Mouse (Mus musculus) liver, embryonic 15.5 days (tissue): ENCODE results near the gene Vgll4. TPM values are rescaled to one million over a fixed set of nuclear protein-coding genes. Genes with fewer than 3 reads are reported as not detected.

ENCODE experiments used
- ATAC-seq: fragments of 200-750 bp; cut with Nextera tagmentation; 2 replicates; pipeline ENCODE4 v1.8.0; 2017; ENCODE audit warnings: moderate number of reproducible peaks, mild to moderate bottlenecking, moderate library complexity; ENCODE audit not compliant: insufficient read depth
- H3K27ac ChIP-seq: fragments of 300-500 bp; sonication (generic); replicated peaks from 2 replicates; pipeline ENCODE4 v1.5.1; 2015; ENCODE audit warnings: mild to moderate bottlenecking, inconsistent platforms
- H3K27me3 ChIP-seq: fragments of 300-500 bp; sonication (generic); 2 replicates; pipeline ENCODE4 v1.6.1; 2015; ENCODE audit warnings: mild to moderate bottlenecking, inconsistent platforms
- H3K36me3 ChIP-seq: fragments of 300-500 bp; sonication (generic); replicated peaks from 2 replicates; pipeline ENCODE4 v1.6.1; 2015; ENCODE audit warnings: moderate library complexity, mild to moderate bottlenecking, inconsistent platforms
- H3K4me1 ChIP-seq: fragments of 300-500 bp; sonication (generic); replicated peaks from 2 replicates; pipeline ENCODE4 v1.6.1; 2015; ENCODE audit warnings: inconsistent platforms
- H3K4me2 ChIP-seq: fragments of 300-500 bp; sonication (generic); 2 replicates; pipeline ENCODE4 v1.6.1; 2015; ENCODE audit warnings: moderate library complexity, mild to moderate bottlenecking, inconsistent platforms
- H3K4me3 ChIP-seq: fragments of 300-500 bp; sonication (generic); replicated peaks from 2 replicates; pipeline ENCODE4 v1.5.1; 2015; ENCODE audit warnings: mild to moderate bottlenecking, inconsistent platforms
- H3K9ac ChIP-seq: fragments of 300-500 bp; sonication (generic); 2 replicates; pipeline ENCODE4 v1.6.1; 2015; ENCODE audit warnings: moderate library complexity, mild to moderate bottlenecking, inconsistent platforms
- H3K9me3 ChIP-seq: fragments of 300-500 bp; sonication (generic); replicated peaks from 2 replicates; pipeline ENCODE4 v1.6.1; 2016; ENCODE audit warnings: inconsistent platforms
- WGBS: fragments of 180-500 bp; shearing (Covaris S2); methylation state at CpG from one replicate; pipeline ENCODE4 v1.1.7; 2015; ENCODE audit warnings: mixed read lengths; ENCODE audit not compliant: insufficient replicate concordance; 5-methylcytosine and 5-hydroxymethylcytosine counted together
- polyA plus RNA-seq: library from polyadenylated mRNA; unstranded; fragments of >200 nt; fragmentation: Nextera tagmentation; extraction: Ambion mirVana; gene quantifications from 2 replicates; pipeline ENCODE4 v1.2.1, GENCODE M21; 2015

The Vgll4 gene
- polyA plus RNA-seq, 1 experiment from 2014 or later: 11.5 TPM

DNA sequence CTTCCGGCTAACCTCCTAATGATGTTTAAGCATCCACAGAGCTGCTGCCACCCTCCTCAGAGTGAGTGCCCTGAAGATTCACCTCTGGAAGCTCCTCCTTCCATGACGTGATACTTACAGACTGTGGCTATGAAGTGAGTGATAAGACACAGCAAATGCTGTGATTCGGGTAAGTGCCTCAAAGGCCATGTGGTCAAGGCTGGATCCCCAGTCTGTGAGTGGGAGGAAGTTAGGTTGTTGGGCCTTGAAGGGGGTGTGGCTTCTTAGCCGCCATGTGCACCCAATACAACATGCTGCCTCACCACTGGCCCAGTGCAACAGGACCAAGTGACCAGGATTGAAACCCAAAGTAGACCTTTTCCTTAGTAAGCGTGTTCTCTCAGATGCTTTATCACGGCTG is 65.6 kb downstream of the Vgll4 start:
- Histone ChIP-seq H3K27ac (no peak overlapping the region), H3K4me3 (no peak overlapping the region), H3K36me3 (no peaks in the 10 kb centered on the region; the same call in 1 of the 2 replicates), H3K4me2 (no peak overlapping the region), H3K4me1 (peaks cover 87% of the 10 kb centered on the region), H3K9me3 (no peaks in the 10 kb centered on the region), H3K9ac (no peak overlapping the region), H3K27me3 (no peaks in the 10 kb centered on the region)
- WGBS: 37% methylated on average over 6 of the region's 6 CpGs
- ATAC-seq: no peak

- H3K4me3 ChIP-seq: no peak overlapping the region; the same call in 1 of the 2 replicates
- H3K36me3 ChIP-seq: no peaks in the 10 kb centered on the region; the same call in 1 of the 2 replicates
- no peaks in the 10 kb centered on the region for H3K27me3 ChIP-seq
- peak overlapping the region; percentile 67 for H3K4me2 ChIP-seq
- WGBS: 19% methylated on average over 4 of the region's 4 CpGs
- H3K27ac ChIP-seq: peak overlapping the region; percentile 87
- no peak; the same call in 1 of the 2 replicates for ATAC-seq
- H3K4me1 ChIP-seq: peaks cover 77% of the 10 kb centered on the region
- H3K9ac ChIP-seq: no peak overlapping the region
- no peaks in the 10 kb centered on the region for H3K9me3 ChIP-seq
These were observed 67.9 kb downstream of the Vgll4 start for GRCm38 (mm10) chr6:114901921-114902320.

GRCm38 (mm10) chr6:114901321-114901824 is 68.4 kb downstream of the Vgll4 start:
- Histone ChIP-seq H3K4me2 (peak overlapping the region; percentile 67), H3K27me3 (no peaks in the 10 kb centered on the region), H3K9ac (peak overlapping the region; percentile 39), H3K4me1 (peaks cover 77% of the 10 kb centered on the region), H3K4me3 (peak overlapping the region; percentile 27), H3K9me3 (no peaks in the 10 kb centered on the region), H3K36me3 (no peaks in the 10 kb centered on the region; the same call in 1 of the 2 replicates), H3K27ac (peak overlapping the region; percentile 87)
- peak; percentile 90 for ATAC-seq
- 5% methylated on average over 12 of the region's 12 CpGs for WGBS

DNA sequence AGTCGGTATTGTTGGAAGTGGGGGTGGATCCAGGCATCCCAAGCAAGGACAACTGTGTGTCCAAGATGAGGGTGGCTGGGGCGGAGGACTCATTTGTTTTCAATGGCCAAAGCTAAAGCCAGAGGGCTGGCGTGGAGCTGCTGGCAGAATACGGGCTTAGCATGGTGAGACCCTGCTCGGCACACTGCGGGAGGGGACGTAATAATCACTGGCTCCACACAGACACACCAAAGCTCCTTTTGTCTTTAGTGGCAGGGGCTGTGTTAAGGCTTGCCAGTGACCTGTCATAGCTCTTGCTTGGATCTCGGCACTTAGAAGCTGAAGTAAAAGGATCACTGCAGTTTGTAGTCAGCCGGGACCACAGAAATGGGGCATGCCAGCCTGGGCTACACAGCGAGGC is 69.6 kb downstream of the Vgll4 start:
- Histone ChIP-seq H3K27me3 (no peaks in the 10 kb centered on the region), H3K4me1 (peaks cover 65% of the 10 kb centered on the region), H3K4me2 (peak overlapping the region; percentile 67; the same call in 1 of the 2 replicates), H3K36me3 (no peaks in the 10 kb centered on the region; the same call in 1 of the 2 replicates), H3K9me3 (no peaks in the 10 kb centered on the region), H3K4me3 (no peak overlapping the region), H3K9ac (no peak overlapping the region), H3K27ac (peak overlapping the region; percentile 87; the same call in 1 of the 2 replicates)
- 67% methylated on average over 10 of the region's 10 CpGs for WGBS
- ATAC-seq: no peak

DNA sequence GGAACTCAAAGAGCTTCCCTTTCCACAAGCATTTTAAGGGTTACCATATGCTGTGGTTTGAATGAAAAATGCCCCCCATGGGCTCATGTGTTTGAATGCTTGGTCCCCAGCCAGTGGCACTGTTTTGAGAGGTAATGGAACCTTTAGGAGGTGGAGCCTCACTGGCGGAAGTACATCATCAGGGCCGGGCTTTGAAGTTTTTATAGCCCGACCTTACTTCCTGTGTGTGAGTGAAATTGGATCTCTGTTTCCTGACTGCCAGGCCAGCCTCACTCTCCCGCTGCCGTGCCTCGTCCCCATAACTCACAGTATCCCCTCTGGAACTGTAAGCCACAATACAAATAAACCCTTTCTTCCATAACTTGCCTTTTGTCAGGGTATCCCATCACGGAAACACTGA is 70.1 kb downstream of the Vgll4 start:
- Histone ChIP-seq H3K9me3 (no peaks in the 10 kb centered on the region), H3K27ac (0 out of 2 replicates have a peak overlapping the region, but pooled peaks have one; percentile 3), H3K4me1 (peaks cover 64% of the 10 kb centered on the region), H3K4me2 (0 out of 2 replicates have a peak overlapping the region, but pooled peaks have one; percentile 67), H3K4me3 (no peak overlapping the region), H3K36me3 (no peaks in the 10 kb centered on the region; the same call in 1 of the 2 replicates), H3K9ac (no peak overlapping the region), H3K27me3 (no peaks in the 10 kb centered on the region)
- 47% methylated on average over 7 of the region's 7 CpGs for WGBS
- no peak for ATAC-seq

- ATAC-seq: no peak
These were observed 70.8 kb downstream of the Vgll4 start for GRCm38 (mm10) chr6:114898949-114899348.

GRCm38 (mm10) chr6:114896281-114896680 is 73.5 kb downstream of the Vgll4 start:
- Histone ChIP-seq H3K4me1 (peaks cover 62% of the 10 kb centered on the region), H3K9me3 (no peaks in the 10 kb centered on the region)

More at GRCm38 (mm10) chr6:114898949-114899348, 70.8 kb downstream of the Vgll4 start:
- peaks cover 64% of the 10 kb centered on the region for H3K4me1 ChIP-seq
- 0 out of 2 replicates have a peak overlapping the region, but pooled peaks have one; percentile 3 for H3K27ac ChIP-seq
- H3K4me3 ChIP-seq: no peak overlapping the region
- no peak overlapping the region for H3K9ac ChIP-seq
- H3K36me3 ChIP-seq: no peaks in the 10 kb centered on the region; the same call in 1 of the 2 replicates
- no peaks in the 10 kb centered on the region for H3K27me3 ChIP-seq
- no peak overlapping the region for H3K4me2 ChIP-seq
- no peaks in the 10 kb centered on the region for H3K9me3 ChIP-seq
- WGBS: 48% methylated on average over 4 of the region's 4 CpGs

GRCm38 (mm10) chr6:114895191-114895590 is 74.6 kb downstream of the Vgll4 start:
- H3K9me3 ChIP-seq: no peaks in the 10 kb centered on the region
- no peak overlapping the region for H3K9ac ChIP-seq
- WGBS: 77% methylated on average over 7 of the region's 7 CpGs
- no peak overlapping the region for H3K27ac ChIP-seq
- no peak for ATAC-seq
- H3K36me3 ChIP-seq: no peaks in the 10 kb centered on the region; the same call in 1 of the 2 replicates
- H3K27me3 ChIP-seq: no peaks in the 10 kb centered on the region
- H3K4me2 ChIP-seq: no peak overlapping the region
- H3K4me1 ChIP-seq: peaks cover 62% of the 10 kb centered on the region
- H3K4me3 ChIP-seq: no peak overlapping the region

More at GRCm38 (mm10) chr6:114896281-114896680, 73.5 kb downstream of the Vgll4 start:
- 68% methylated on average over 2 of the region's 2 CpGs for WGBS
- ATAC-seq: no peak
- H3K27ac ChIP-seq: no peak overlapping the region
- H3K36me3 ChIP-seq: no peaks in the 10 kb centered on the region; the same call in 1 of the 2 replicates
- H3K27me3 ChIP-seq: no peaks in the 10 kb centered on the region
- H3K9ac ChIP-seq: no peak overlapping the region
- H3K4me3 ChIP-seq: no peak overlapping the region
- no peak overlapping the region for H3K4me2 ChIP-seq

GRCm38 (mm10) chr6:114894548-114895106 is 75.2 kb downstream of the Vgll4 start:
- Histone ChIP-seq H3K36me3 (no peaks in the 10 kb centered on the region; the same call in 1 of the 2 replicates), H3K4me1 (peaks cover 59% of the 10 kb centered on the region), H3K27me3 (no peaks in the 10 kb centered on the region), H3K9ac (no peak overlapping the region), H3K27ac (peak overlapping the region; percentile 70), H3K4me3 (no peak overlapping the region), H3K4me2 (peak overlapping the region; percentile 43), H3K9me3 (no peaks in the 10 kb centered on the region)
- 25% methylated on average over 4 of the region's 4 CpGs for WGBS
- ATAC-seq: peak; percentile 39

DNA sequence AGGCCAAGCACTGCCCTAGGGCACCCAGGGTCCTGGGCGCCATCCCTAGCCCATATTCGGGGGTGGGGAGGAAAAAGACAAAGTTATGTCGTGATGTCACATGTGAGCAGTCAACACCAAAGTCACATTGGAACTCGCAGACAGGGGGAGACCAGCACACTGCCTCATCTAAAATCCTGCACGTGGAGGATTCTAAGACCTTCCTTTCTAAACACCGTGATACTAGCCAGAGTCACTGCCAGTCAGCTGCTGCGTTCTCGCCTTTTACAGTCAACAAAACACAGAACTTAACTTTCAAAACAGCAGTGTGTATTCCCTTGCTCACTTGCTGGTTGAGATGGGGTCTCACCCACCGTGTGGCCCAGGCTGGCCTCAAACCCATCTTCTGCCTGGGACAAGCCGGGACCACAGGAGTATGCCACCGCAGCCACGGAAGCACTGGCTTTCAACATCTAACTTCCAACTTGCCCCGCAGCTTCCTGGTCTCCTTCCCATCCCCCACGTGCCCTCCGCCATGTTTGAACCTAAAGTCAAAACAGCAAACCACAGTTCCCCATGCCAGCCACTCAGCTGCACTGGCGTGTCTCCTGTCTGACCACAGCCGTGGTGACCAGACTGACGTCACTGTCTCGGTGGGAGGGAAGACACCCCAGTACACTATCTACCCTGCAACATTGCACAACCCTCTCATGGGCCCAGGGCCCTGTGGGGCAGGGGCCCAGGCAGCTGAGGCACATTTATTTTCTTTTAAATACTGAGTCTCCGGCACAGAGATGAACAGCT is 76.2 kb downstream of the Vgll4 start:
- no peaks in the 10 kb centered on the region for H3K27me3 ChIP-seq
- H3K4me2 ChIP-seq: peak overlapping the region; percentile 43
- peaks cover 59% of the 10 kb centered on the region for H3K4me1 ChIP-seq
- WGBS: 26% methylated on average over 20 of the region's 20 CpGs
- H3K4me3 ChIP-seq: no peak overlapping the region
- peak; percentile 81 for ATAC-seq
- no peaks in the 10 kb centered on the region for H3K9me3 ChIP-seq
- H3K9ac ChIP-seq: peak overlapping the region; percentile 8; the same call in 1 of the 2 replicates
- peaks cover 2% of the 10 kb centered on the region; the same call in 1 of the 2 replicates for H3K36me3 ChIP-seq
- peak overlapping the region; percentile 70 for H3K27ac ChIP-seq

GRCm38 (mm10) chr6:114892363-114892762 is 77.4 kb downstream of the Vgll4 start:
- Histone ChIP-seq H3K9me3 (no peaks in the 10 kb centered on the region), H3K4me3 (no peak overlapping the region), H3K9ac (no peak overlapping the region), H3K4me1 (peaks cover 64% of the 10 kb centered on the region), H3K36me3 (peaks cover 7% of the 10 kb centered on the region; the same call in 1 of the 2 replicates), H3K4me2 (no peak overlapping the region), H3K27ac (no peak overlapping the region), H3K27me3 (no peaks in the 10 kb centered on the region)
- ATAC-seq: no peak
- WGBS: 50% methylated on average over 6 of the region's 6 CpGs
